Mouse (Mus musculus) activated CD4-positive, CD25-positive, alpha-beta regulatory T cell, adult 4 months (primary cell): Measurements from ENCODE around the gene Cnr2. TPM values are rescaled to one million over a fixed set of nuclear protein-coding genes. Genes with fewer than 3 reads are reported as not detected.

Experiments used
- ATAC-seq: one replicate; pipeline ENCODE4 v1.8.0; 2017
- polyA plus RNA-seq, 2 experiments: library from polyadenylated mRNA; unstranded; fragments of 100-300 nt; shearing (Covaris generic); gene quantifications; one replicate each; pipeline ENCODE4 v1.2.1; 2017

The Cnr2 gene
- polyA plus RNA-seq = 1 to 10 TPM; 4.9 to 7.9 TPM

DNA sequence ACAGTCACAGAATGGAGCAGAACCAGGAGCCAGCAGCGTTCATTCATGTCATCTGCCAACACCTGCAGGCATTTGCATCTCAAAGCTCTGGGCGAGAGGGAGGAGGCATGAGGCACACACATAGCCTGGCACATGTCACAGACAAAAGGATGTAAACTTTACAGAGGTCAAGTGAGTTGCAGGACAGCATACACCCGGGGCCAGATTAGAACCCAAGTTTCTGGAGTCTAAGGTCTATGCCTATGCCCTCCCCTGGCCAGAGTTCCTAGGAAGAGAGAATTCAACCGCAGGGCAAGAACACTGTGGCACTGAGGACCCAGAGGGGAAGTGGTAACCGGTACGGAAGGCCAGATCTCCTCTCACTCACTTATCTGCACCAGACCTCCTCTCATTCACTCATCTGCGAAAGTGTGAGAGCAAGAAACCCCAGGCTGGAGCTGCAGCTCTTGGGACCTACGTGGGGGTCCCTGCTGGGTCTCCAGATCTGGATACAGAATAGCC, at the start of gene Cnr2:
Gene Cnr2 (plus strand): TSS at position 324 of the 501 bp plus-strand sequence.
- peak; percentile 55 for ATAC-seq

DNA sequence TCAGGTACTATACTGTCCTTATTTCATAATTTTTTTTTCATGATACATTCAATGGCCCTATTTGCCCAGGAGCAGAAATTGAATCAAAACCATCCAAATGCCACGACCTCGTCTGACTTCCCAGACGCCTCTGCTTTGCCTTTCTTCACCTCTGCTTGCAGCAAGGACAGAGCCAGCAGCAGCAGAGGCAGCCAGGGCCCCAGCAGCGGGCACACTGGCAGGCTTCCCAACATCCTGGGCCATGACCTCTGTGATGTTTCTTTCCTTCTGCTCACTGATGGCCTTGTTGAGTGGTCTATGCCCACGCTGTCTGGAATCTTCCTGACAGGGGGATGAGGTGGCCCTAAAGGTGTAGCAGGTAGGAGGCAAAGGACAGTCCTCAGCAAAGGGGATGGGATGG, 47.6 kb upstream of the Cnr2 start:
- ATAC-seq = no peak

GRCm38 (mm10) chr4:135850411-135851095, 44.6 kb upstream of the Cnr2 start:
- ATAC-seq = no peak

DNA sequence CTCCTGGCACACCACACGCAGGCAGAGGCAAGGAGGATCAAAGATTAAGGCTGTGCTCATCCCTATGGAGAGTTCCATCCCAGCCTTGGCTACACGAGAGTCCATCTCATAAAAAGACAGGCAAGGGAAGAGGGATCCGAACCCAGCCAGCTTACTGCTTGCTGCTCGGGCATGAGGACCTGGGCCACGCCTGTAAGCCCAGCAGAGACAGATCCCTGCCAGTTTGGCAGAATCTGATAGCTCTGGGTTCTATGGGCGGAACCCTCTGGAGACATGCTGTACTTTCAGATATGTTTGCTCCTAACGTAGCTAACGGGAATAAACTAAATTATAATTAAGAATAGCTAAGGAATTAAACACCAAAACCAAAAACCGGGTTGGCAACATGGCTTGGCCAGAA, 43.3 kb upstream of the Cnr2 start:
- ATAC-seq = no peak

- no peak for ATAC-seq
These were observed 41.1 kb upstream of the Cnr2 start for GRCm38 (mm10) chr4:135853987-135854546.

- no peak for ATAC-seq
These were observed 40.6 kb upstream of the Cnr2 start for GRCm38 (mm10) chr4:135854630-135855029.

DNA sequence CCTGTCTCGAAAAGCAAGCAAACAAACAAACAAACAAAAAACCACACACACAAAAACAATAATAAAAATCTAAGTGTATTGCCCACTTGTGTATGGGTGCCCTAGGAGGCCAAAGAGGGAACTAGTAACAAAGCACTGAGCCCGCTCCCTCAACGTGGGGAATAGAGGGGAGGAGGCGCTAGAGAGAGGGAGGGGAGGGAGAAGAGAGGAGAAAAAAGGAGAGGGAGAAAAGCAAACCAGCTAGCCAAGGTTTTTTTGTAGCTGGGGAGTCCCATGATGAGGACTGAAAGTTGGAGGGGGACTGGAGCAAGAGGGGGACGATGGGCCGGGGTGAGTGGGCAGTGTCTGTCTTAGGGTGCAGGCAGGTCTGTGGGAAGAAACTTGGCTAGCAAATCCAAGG, 40.1 kb upstream of the Cnr2 start:
- ATAC-seq = no peak

DNA sequence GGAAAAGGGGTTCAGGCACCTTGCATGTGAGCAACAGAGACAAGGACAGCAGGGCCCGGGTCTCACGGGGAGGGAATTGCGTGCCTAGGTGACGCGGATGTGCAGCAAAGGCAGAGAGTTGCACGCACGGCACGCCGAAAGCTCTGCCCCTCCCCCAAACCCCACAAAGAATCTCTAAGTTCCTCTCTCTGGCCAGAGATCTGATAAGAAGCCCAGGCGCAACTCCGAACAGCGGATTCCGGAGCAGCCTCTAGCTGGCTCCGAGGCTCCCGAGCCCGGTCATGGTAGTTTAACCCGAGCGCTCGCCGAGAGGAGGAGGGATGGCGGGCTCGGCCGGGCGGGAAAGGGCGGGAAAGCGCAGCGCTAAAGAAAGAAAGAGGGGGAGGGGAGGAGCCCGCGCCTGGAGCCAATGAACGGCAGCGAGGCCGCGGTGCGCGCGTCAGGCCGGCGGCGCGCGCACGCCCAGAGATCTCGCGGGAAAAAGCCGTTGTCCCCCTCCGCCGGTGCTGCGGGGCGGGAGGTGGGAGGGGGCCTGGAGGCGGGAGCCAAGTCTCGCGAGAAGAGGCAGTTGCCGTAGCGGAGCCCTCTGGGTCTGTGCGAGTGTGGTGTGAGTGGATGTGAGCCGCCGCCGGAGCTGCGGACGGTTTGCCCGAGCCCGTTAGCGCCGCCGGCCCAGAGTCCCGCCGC, 39.5 kb upstream of the Cnr2 start, which contains the start of gene Srsf10:
Gene Srsf10 (plus strand): TSS at position 212 of the 687 bp plus-strand sequence.
- ATAC-seq = peak; percentile 87

GRCm38 (mm10) chr4:135856223-135857091, 38.7 kb upstream of the Cnr2 start:
- ATAC-seq = no peak

DNA sequence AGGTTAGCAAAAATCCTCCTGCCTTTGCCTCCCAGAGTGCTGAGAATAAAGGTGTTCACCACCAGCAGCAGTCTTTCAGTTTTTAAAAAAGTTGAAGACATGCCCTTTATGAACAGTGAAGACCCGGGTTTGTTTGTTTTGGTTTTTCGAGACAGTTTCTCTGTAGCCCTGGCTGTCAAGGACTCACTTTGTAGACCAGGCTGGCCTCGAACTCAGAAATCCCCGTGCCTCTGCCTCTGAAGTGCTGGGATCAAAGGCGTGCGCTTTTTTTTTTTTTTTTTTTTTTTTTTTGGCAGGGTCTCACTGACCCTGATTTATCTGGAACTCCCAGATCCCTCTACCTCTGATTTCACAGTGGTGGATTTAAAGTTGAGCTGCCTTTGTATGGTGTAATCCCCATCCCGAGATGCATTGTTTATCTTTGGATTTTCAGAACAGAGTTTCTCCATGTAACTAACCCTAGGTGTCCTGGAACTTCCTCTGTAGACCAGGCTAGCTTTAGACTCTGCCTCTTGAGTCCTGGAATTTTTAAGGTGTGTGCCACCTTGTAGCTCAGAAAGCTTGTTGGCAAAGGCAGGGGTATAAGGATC, 37.5 kb upstream of the Cnr2 start:
- no peak for ATAC-seq

- no peak for ATAC-seq
These were observed 26.2 kb upstream of the Cnr2 start for GRCm38 (mm10) chr4:135868996-135869395.

DNA sequence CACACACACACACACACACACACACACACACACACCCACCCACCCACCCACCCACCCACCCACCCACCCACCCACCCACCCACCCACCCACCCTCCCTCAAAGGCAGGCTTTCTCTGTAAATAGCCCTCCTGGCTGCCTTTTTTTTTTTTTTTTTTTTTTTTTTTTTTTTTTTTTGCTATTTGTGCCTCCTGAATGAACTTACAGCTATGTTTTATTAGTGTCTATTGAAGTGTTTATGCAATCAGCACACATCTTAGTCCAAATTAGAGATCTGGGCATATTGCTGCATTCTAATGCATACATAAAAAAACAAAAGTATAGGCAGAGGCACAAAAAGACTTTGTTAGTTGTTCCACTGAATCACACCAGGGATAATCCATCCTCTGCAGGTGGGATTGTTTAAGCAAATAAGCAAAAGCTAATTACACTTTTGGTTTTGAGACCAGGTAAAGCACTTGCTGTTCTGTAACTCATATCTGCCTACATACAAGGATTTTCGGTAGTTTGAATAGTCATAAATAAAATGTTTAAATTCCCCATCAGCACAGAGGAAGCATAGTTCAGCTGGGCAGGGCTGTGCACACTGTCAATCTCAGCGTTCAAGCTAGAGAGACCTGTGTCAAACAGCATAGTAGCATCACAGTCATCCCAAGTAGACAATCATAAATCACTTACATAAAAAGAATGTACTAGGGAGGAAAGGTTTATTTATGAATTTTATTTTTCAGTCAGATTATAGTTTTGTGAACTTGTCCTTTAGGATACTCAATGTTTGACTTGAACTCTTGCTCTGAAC, 24.8 kb upstream of the Cnr2 start:
- no peak for ATAC-seq

DNA sequence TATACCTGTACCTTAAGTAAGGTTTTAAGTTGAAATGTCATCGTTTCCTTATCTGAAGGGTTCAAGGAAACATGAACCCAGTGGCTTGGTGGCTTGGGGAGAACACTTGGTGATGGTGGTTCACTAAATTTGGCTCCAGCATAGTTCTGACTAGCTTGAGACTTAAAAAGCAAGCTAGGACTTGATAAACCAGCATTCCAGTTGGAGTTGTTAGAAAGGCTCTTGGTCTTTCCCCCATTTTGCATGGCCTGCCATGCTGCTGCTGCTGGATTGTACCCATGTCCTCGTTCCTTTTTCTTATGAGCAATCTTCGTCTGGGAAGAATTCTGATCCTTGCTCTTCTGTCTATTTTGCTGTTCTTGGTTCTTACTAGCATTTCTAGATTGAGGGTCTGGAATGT, 23.2 kb upstream of the Cnr2 start:
- no peak for ATAC-seq

DNA sequence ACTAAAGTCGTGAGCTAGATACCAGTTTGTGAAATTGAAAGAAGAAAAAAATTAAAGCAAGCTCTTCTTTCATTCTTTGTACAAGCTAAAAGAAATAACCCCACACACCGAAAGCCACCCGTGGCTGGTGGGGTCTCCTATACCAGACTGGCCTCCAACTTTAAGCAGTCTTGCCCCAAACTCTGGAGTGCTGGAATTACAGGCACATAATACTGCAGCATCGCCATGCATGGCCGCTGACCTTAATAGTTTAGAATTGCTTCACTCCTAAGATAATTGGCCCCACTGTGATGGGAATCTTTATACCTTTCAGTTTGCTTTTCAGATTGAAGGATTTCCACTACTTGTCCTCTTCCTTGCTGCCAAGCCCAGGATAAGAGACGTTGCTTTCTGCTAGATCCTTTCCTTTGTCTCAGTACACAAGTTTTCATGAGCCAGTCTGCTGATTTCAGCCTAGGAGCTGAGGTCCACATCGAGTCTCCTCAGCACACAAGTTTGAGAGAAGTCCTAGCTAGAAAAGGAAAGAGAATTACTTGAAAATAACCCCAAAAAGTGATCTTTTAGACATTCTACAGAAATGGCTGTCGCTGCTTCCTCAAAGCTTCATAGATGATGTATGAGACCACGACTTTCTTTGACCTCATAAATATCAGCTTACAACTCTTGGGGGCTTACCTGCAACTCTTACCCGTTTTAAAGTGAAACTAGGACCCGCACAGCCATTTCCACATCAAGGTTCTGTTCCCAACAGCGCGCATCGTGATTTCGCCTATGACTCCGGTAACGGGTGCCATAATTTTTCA, 22.4 kb upstream of the Cnr2 start:
- no peak for ATAC-seq

DNA sequence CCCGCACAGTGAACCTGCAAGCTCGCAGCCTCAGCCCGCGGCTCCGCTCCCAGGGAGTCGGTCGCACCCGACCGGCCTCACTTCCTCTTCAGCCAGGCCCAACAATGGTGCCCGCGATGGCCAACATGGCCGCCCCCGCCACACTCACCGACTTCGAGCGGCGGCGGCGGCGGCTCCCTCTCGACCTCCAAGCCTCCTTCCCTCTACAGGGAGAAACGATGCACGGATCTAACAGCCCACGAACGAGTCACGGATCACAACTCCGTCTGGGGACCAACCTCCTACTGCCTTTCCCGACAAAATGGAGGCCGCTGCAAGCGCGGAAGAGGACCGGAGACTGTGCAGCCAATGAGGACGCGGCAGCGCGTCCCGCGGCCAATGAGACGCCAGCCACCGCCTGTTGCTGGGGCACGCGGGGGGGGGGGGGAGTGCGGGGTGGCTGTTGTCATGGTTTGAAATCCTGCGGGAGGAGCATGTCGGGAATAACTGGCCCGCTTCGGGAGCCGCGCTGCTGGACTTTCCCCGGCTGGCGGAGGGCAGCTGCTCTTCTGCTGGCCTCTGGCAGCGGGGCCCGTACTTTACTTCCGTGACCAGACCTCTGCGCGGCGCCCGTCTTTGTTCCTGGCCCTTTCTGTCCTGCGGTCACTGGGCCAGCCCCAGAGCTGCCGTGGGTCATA, 21.5 kb upstream of the Cnr2 start, which contains the start of gene Pnrc2:
Gene Pnrc2 (minus strand): TSS at position 325 of the 677 bp plus-strand sequence.
- ATAC-seq = peak; percentile 42

DNA sequence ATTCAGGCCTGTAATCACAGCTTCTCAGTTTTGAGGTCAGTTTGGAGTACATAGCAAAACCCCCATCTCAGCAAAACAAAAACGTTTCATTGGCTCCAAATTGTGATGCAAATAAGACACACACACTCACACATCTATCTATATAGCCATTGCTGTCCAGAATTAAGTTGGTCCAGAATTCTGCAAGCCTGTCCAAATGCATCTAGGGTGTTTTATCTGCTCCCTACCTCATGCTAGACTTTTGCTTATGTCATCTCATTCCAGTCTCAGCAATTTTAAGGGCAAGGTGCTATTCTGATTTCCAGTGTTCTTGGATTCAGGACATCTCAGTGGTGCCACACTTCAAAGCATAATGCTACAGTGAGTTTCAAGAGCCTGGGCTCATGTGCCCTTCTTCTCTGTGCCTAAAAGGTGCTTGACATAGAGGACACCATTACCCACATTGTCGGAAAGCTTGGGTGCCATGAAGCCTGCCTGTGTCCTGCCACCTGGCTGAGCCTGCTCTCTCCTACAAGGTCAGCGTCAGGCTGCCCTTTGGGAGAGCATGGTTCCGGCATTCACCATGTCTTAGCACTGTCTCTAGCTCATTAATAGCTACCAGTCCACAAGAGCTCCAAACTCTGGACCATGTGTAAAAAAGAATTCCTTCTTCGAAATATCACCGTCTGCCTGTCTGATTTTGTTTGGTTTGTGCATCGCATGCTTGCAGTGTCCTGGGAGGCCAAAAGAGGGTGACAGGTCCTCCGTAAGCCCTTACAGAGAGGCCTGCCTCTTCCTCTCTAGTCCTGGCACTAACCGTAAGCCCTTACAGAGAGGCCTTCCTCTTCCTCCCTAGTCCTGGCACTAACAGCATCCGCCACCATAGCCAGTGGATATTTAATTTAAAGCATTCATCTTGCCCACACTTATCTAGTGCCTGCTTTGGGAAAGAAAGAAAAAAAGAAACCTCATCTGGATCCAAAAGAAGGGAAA, 20.3 kb upstream of the Cnr2 start:
- ATAC-seq = no peak

DNA sequence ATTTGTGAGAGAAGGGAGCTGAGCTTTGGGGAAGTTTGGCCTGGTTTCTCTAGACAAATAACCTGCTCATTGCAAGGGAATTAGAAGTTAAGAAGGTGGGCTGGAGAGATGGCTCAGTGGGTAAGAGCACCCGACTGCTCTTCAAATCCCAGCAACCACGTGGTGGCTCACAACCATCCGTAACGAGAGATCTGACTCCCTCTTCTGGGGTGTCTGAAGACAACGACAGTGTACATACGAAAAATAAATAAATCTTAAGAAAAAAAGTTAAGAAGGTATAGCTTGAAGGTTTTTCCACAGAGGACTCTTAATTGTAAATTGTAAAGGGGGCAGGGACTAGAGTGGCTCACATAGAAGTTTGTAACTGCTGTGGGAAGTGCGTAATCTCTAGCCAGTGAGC, 19.6 kb upstream of the Cnr2 start:
- no peak for ATAC-seq

- no peak for ATAC-seq
These were observed 19.1 kb upstream of the Cnr2 start for GRCm38 (mm10) chr4:135875991-135876582.
